Mouse (Mus musculus) limb, embryonic 13.5 days (tissue): ENCODE measurements around the gene Rora. TPM values are rescaled to one million over a fixed set of nuclear protein-coding genes. Genes with fewer than 3 reads are reported as not detected.
A peak's percentile ranks its signal among the peaks of the same experiment; 100 is the strongest.

ENCODE experiments used
- ATAC-seq: fragments of 200-750 bp; cut with Nextera tagmentation; 2 replicates; pipeline ENCODE4 v1.8.0; 2017; ENCODE audit warnings: low read depth, moderate number of reproducible peaks, moderate TSS enrichment; ENCODE audit not compliant: low FRiP score
- H3K27ac ChIP-seq: fragments of 300-500 bp; sonication (generic); 2 replicates; pipeline ENCODE4 v1.5.1; 2015; ENCODE audit warnings: inconsistent platforms, mild to moderate bottlenecking, moderate library complexity
- H3K27me3 ChIP-seq: fragments of 300-500 bp; sonication (generic); 2 replicates; pipeline ENCODE4 v1.6.1; 2015; ENCODE audit warnings: mild to moderate bottlenecking, inconsistent platforms
- H3K36me3 ChIP-seq: fragments of 300-500 bp; sonication (generic); 2 replicates; pipeline ENCODE4 v1.6.1; 2015; ENCODE audit warnings: inconsistent platforms, mild to moderate bottlenecking, moderate library complexity
- H3K4me1 ChIP-seq: fragments of 300-500 bp; sonication (generic); 2 replicates; pipeline ENCODE4 v1.6.1; 2015; ENCODE audit warnings: inconsistent platforms
- H3K4me2 ChIP-seq: fragments of 300-500 bp; sonication (generic); replicated peaks from 2 replicates; pipeline ENCODE4 v1.6.1; 2015; ENCODE audit warnings: inconsistent platforms, mild to moderate bottlenecking, moderate library complexity
- H3K4me3 ChIP-seq: fragments of 300-500 bp; sonication (generic); 2 replicates; pipeline ENCODE4 v1.5.1; 2015; ENCODE audit warnings: moderate library complexity, mild to moderate bottlenecking, inconsistent platforms
- H3K9ac ChIP-seq: fragments of 300-500 bp; sonication (generic); 2 replicates; pipeline ENCODE4 v1.6.1; 2015; ENCODE audit warnings: mild to moderate bottlenecking, inconsistent platforms
- H3K9me3 ChIP-seq: fragments of 300-500 bp; sonication (generic); 2 replicates; pipeline ENCODE4 v1.6.1; 2016; ENCODE audit warnings: inconsistent platforms
- WGBS: fragments of 180-500 bp; shearing (Covaris S2); methylation state at CpG from one replicate; pipeline ENCODE4 v1.1.7; 2015; 5-methylcytosine and 5-hydroxymethylcytosine counted together
- polyA plus RNA-seq: library from polyadenylated mRNA; unstranded; fragments of >200 nt; fragmentation: Nextera tagmentation; extraction: Ambion mirVana; gene quantifications from 2 replicates; pipeline ENCODE4 v1.2.1, GENCODE M21; 2015

The Rora gene
- polyA plus RNA-seq, 1 experiment from 2014 or later: 9.6 TPM

- no peak overlapping the region for H3K9ac ChIP-seq
- no peaks in the 10 kb centered on the region for H3K27me3 ChIP-seq
- H3K4me3 ChIP-seq: no peak overlapping the region
- H3K4me2 ChIP-seq: no peak overlapping the region
- H3K36me3 ChIP-seq: no peaks in the 10 kb centered on the region
- H3K27ac ChIP-seq: no peak overlapping the region
- H3K9me3 ChIP-seq: peaks cover 12% of the 10 kb centered on the region
- no peaks in the 10 kb centered on the region for H3K4me1 ChIP-seq
- WGBS: 89% methylated on average over 8 of the region's 8 CpGs
- ATAC-seq: no peak
Observed at GRCm38 (mm10) chr9:69043920-69044613, 390.5 kb downstream of the Rora start.

GRCm38 (mm10) chr9:69044614-69045133 is 391.1 kb downstream of the Rora start:
- H3K4me3 ChIP-seq: no peak overlapping the region
- no peak overlapping the region for H3K9ac ChIP-seq
- WGBS: 90% methylated on average over 7 of the region's 7 CpGs
- peaks cover 12% of the 10 kb centered on the region for H3K9me3 ChIP-seq
- ATAC-seq: no peak
- no peaks in the 10 kb centered on the region for H3K4me1 ChIP-seq
- no peaks in the 10 kb centered on the region for H3K36me3 ChIP-seq
- no peak overlapping the region for H3K27ac ChIP-seq
- H3K4me2 ChIP-seq: no peak overlapping the region
- H3K27me3 ChIP-seq: 0 out of 2 replicates have a peak, but pooled peaks cover 1% of the 10 kb centered on the region

GRCm38 (mm10) chr9:69045908-69046307 is 392.3 kb downstream of the Rora start:
- H3K36me3 ChIP-seq: no peaks in the 10 kb centered on the region
- WGBS: 78% methylated on average over 8 of the region's 8 CpGs
- H3K4me2 ChIP-seq: no peak overlapping the region
- H3K27ac ChIP-seq: no peak overlapping the region
- peaks cover 12% of the 10 kb centered on the region for H3K9me3 ChIP-seq
- H3K4me3 ChIP-seq: no peak overlapping the region
- H3K9ac ChIP-seq: no peak overlapping the region
- ATAC-seq: no peak
- H3K27me3 ChIP-seq: 0 out of 2 replicates have a peak, but pooled peaks cover 5% of the 10 kb centered on the region
- H3K4me1 ChIP-seq: peaks cover 3% of the 10 kb centered on the region; the same call in 1 of the 2 replicates

GRCm38 (mm10) chr9:69050856-69051255 is 397.3 kb downstream of the Rora start:
- H3K9ac ChIP-seq: no peak overlapping the region
- H3K4me3 ChIP-seq: no peak overlapping the region
- H3K36me3 ChIP-seq: no peaks in the 10 kb centered on the region
- ATAC-seq: no peak
- no peak overlapping the region for H3K27ac ChIP-seq
- 0 out of 2 replicates have a peak, but pooled peaks cover 5% of the 10 kb centered on the region for H3K27me3 ChIP-seq
- WGBS: 82% methylated on average over 8 of the region's 8 CpGs
- peaks cover 9% of the 10 kb centered on the region; the same call in 1 of the 2 replicates for H3K4me1 ChIP-seq
- no peaks in the 10 kb centered on the region for H3K9me3 ChIP-seq
- H3K4me2 ChIP-seq: no peak overlapping the region

- H3K4me2 ChIP-seq: no peak overlapping the region
- H3K4me1 ChIP-seq: peaks cover 9% of the 10 kb centered on the region; the same call in 1 of the 2 replicates
- WGBS: 49% methylated on average over 5 of the region's 5 CpGs
- H3K27me3 ChIP-seq: peaks cover 5% of the 10 kb centered on the region; the same call in 1 of the 2 replicates
- H3K4me3 ChIP-seq: no peak overlapping the region
- no peaks in the 10 kb centered on the region for H3K36me3 ChIP-seq
- ATAC-seq: no peak
- no peak overlapping the region for H3K9ac ChIP-seq
- H3K9me3 ChIP-seq: no peaks in the 10 kb centered on the region
- no peak overlapping the region for H3K27ac ChIP-seq
Observed at GRCm38 (mm10) chr9:69051890-69052289, 398.3 kb downstream of the Rora start.

GRCm38 (mm10) chr9:69055302-69055701 is 401.7 kb downstream of the Rora start:
- Histone ChIP-seq H3K27me3 (peaks cover 7% of the 10 kb centered on the region; the same call in 1 of the 2 replicates), H3K27ac (no peak overlapping the region), H3K4me3 (no peak overlapping the region), H3K9ac (no peak overlapping the region), H3K9me3 (no peaks in the 10 kb centered on the region), H3K4me2 (no peak overlapping the region), H3K36me3 (no peaks in the 10 kb centered on the region), H3K4me1 (peaks cover 13% of the 10 kb centered on the region; the same call in 1 of the 2 replicates)
- ATAC-seq: no peak
- WGBS: 90% methylated on average over 5 of the region's 5 CpGs

- peaks cover 59% of the 10 kb centered on the region for H3K27me3 ChIP-seq
- 14% methylated on average over 15 of the region's 15 CpGs for WGBS
- no peaks in the 10 kb centered on the region; the same call in 1 of the 2 replicates for H3K9me3 ChIP-seq
- peaks cover 21% of the 10 kb centered on the region for H3K4me1 ChIP-seq
- H3K27ac ChIP-seq: no peak overlapping the region
- peak overlapping the region; percentile 17 for H3K4me2 ChIP-seq
- ATAC-seq: peak; percentile 84; the same call in 1 of the 2 replicates
- H3K36me3 ChIP-seq: no peaks in the 10 kb centered on the region
- H3K9ac ChIP-seq: no peak overlapping the region
- H3K4me3 ChIP-seq: no peak overlapping the region
Observed at GRCm38 (mm10) chr9:69071203-69071867, 417.7 kb downstream of the Rora start.

- peaks cover 21% of the 10 kb centered on the region for H3K4me1 ChIP-seq
- peaks cover 42% of the 10 kb centered on the region for H3K27me3 ChIP-seq
- ATAC-seq: no peak
- H3K36me3 ChIP-seq: no peaks in the 10 kb centered on the region
- H3K4me3 ChIP-seq: no peak overlapping the region
- 86% methylated on average over 7 of the region's 7 CpGs for WGBS
- no peak overlapping the region for H3K9ac ChIP-seq
- no peak overlapping the region for H3K4me2 ChIP-seq
- no peaks in the 10 kb centered on the region; the same call in 1 of the 2 replicates for H3K9me3 ChIP-seq
- H3K27ac ChIP-seq: no peak overlapping the region
Observed at GRCm38 (mm10) chr9:69073271-69073670, 419.7 kb downstream of the Rora start.

GRCm38 (mm10) chr9:69084086-69084719 is 430.6 kb downstream of the Rora start:
- no peak overlapping the region for H3K4me2 ChIP-seq
- WGBS: 45% methylated on average over 3 of the region's 3 CpGs
- no peaks in the 10 kb centered on the region for H3K9me3 ChIP-seq
- no peak overlapping the region for H3K9ac ChIP-seq
- peaks cover 6% of the 10 kb centered on the region; the same call in 1 of the 2 replicates for H3K27me3 ChIP-seq
- H3K36me3 ChIP-seq: no peaks in the 10 kb centered on the region
- H3K4me3 ChIP-seq: no peak overlapping the region
- peaks cover 12% of the 10 kb centered on the region for H3K4me1 ChIP-seq
- ATAC-seq: no peak
- H3K27ac ChIP-seq: no peak overlapping the region

GRCm38 (mm10) chr9:69084720-69085661 is 431.4 kb downstream of the Rora start:
- no peak for ATAC-seq
- no peaks in the 10 kb centered on the region for H3K9me3 ChIP-seq
- peaks cover 12% of the 10 kb centered on the region for H3K4me1 ChIP-seq
- H3K4me2 ChIP-seq: no peak overlapping the region
- no peak overlapping the region for H3K4me3 ChIP-seq
- no peak overlapping the region for H3K27ac ChIP-seq
- no peak overlapping the region for H3K9ac ChIP-seq
- WGBS: 55% methylated on average over 14 of the region's 14 CpGs
- no peaks in the 10 kb centered on the region for H3K36me3 ChIP-seq
- H3K27me3 ChIP-seq: peaks cover 6% of the 10 kb centered on the region; the same call in 1 of the 2 replicates

- Histone ChIP-seq H3K4me3 (no peak overlapping the region), H3K4me1 (peaks cover 13% of the 10 kb centered on the region), H3K27ac (no peak overlapping the region), H3K4me2 (no peak overlapping the region), H3K36me3 (no peaks in the 10 kb centered on the region), H3K27me3 (peaks cover 6% of the 10 kb centered on the region; the same call in 1 of the 2 replicates), H3K9me3 (no peaks in the 10 kb centered on the region), H3K9ac (no peak overlapping the region)
- no peak for ATAC-seq
- WGBS: 84% methylated on average over 4 of the region's 4 CpGs
Observed at GRCm38 (mm10) chr9:69086844-69087243, 433.3 kb downstream of the Rora start.
